Mouse (Mus musculus): ENCODE results near the gene Fbxo7. TPM values are rescaled to one million over a fixed set of nuclear protein-coding genes. Genes with fewer than 3 reads are reported as not detected.
A peak's percentile ranks its signal among the peaks of the same experiment; 100 is the strongest.

Fbxo7 gene
- total RNA-seq (2017): 24.6 and 27.3 TPM in 2 replicates

DNA sequence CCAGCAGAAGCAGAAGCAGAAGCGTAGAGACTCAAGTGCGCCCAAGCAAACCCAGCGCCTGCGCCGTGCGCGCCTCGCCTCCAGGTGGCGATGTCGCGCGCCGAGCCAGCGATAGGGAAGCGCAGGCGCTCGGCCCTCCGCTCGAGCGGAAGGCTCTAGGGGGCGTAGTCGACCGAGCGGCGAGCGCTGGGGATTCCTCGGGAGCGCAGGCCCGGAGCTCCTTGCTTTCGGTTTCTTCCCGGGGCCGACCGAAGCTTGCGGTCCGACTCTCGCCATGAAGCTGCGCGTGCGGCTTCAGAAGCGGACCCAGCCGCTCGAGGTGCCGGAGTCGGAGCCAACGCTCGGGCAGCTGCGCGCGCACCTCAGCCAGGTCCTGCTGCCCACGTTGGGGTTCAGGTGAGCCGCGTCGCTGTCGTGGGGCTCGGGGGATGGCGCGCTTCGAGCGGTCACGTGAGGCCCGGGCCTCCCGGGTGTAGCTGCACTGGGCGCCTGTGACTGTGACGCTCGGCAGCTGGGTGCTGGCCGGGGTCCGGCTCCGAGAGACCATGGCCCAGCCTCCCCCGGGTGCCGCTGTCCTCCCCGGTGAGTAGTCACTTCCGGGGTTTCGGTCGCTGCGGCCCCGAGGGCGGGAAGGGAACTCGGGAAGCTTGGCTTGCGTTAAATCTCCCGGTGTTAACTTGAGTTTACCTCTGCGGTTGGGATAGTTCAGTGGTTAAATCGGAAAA lies at the start of gene Fbxo7:
Fbxo7 (plus strand) TSS at position 224 of the 725 bp plus-strand sequence.
- peak; percentile 86 to 94 for ATAC-seq (replicated peaks in 1 of 2; ENCODE audit: insufficient read depth in 1 of 2, low FRiP score in 2 of 2, low TSS enrichment in 1 of 2, low read depth in 1 of 2, poor library complexity in 2 of 2, severe bottlenecking in 2 of 2)

DNA sequence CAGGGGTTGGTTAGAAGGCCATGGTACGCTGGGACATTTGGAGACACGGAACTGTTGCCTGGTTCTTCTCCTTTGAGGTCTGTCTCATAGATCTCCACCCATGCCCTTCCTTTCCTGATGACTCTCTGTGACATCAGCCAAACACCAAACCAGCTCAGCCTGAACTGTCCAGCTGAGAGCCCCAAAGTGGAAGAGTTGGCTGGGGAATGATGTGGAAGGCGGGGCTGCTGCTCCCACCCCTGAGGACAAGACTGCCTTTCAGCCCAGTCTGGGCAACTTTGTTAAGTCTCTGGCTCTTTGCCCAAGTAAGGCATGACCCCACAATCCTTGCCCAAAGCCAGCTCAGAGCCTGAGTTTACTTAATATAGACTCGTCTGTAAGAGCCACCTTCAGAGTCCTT lies 48.9 kb upstream of the Fbxo7 start:
- ATAC-seq (replicated peaks in 1 of 2; ENCODE audit: insufficient read depth in 1 of 2, low FRiP score in 2 of 2, low TSS enrichment in 1 of 2, low read depth in 1 of 2, poor library complexity in 2 of 2, severe bottlenecking in 2 of 2): no peak

DNA sequence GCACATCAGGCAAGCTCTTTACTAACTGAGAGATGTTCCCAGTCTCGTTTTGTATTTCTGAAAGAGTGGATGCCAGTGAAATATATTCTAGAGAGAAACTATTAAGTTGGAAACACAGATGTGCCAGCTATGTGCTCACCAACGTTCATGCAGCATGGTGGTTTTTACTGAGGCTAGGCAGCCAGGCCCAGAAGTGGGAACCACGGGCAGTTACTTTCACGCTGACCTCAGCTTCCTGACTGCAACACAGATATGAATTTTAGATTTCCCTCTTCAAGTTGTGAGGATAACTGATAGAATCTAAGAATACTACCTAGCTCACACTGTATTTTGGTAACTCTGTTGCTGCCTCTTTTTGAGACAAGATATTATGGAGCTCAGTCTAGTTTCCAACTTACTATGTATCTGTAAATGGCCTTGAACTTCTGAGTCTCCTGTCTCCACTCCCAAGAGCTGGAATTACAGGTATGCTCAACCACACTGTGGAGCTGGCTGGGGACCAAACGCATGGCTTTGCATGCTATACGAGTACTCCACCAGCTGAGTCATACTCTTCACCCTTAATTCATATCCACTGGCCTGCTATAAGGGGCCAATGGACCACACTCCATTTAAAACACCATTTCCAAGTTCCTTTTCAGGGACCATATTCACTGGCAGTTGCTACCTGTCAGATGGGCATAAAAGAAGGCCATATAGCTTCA lies 32.2 kb upstream of the Fbxo7 start:
- ATAC-seq (replicated peaks in 1 of 2; ENCODE audit: insufficient read depth in 1 of 2, low FRiP score in 2 of 2, low TSS enrichment in 1 of 2, low read depth in 1 of 2, poor library complexity in 2 of 2, severe bottlenecking in 2 of 2): peak; percentile 85 to 88

DNA sequence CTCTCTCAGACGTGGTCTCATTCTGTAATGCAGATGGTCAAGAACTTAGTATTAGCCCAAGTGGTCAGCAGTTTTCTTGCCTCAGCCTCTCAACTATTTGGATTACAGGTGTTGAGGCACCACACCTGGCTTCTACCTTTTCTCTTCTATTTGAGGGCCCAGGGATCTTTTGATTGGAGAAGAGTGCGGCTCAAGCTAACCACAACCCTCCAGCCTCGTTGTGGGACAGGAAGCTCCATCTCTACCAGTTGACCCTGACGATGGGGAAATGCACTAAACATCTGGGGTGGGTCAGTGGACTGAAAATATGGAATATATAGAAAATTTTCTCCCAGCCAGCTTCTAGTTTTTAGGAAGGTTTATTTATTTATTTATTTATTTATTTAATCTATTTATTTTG lies 29.4 kb upstream of the Fbxo7 start:
- ATAC-seq (replicated peaks in 1 of 2; ENCODE audit: insufficient read depth in 1 of 2, low FRiP score in 2 of 2, low TSS enrichment in 1 of 2, low read depth in 1 of 2, poor library complexity in 2 of 2, severe bottlenecking in 2 of 2): no peak

DNA sequence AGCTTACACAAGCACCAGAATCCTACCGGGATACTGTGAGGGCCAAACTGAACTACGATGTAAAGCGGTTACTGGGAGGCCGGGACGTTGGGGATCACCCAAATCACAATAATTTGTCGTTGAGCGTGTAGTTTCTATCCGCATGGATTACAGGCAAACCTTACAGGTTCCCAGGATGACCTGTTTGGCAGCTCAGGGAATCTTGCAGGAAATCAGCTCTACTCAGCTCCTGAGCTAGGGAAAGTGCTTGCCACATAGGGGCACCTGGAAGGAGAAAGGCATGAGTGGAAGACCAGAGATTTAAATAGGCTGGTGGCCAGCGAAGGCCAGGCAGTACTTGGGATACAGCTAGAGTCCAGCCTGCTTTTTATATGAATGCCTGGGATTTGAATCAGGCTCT lies 27.9 kb upstream of the Fbxo7 start:
- no peak for ATAC-seq (replicated peaks in 1 of 2; ENCODE audit: insufficient read depth in 1 of 2, low FRiP score in 2 of 2, low TSS enrichment in 1 of 2, low read depth in 1 of 2, poor library complexity in 2 of 2, severe bottlenecking in 2 of 2)

DNA sequence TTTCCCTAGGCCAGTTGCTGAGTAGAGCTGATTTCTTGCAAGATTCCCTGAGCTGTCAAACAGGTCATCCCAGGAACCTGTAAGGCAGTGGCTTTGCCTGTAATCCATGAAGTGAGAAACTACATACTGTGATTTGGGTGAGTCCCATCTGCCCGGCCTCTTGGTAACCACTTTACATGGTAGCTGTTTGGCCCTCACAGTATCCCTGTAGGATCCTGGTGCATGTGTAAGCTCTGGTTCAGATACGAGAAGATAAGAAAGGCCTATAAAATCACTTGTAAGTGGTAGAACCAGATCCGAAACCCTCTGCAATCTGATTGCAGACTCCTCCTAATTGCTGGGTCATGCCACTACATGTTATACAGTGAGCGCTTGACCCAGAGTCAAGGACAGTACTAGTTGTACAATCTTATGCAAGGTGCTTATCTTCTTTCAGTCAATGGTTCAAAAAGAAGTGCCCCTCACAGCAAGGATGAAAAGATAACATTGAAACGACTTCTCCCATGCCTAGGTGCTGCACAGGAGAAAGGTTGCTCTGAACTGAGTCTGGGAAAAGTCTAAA lies 27.1 kb upstream of the Fbxo7 start:
- no peak for ATAC-seq (replicated peaks in 1 of 2; ENCODE audit: insufficient read depth in 1 of 2, low FRiP score in 2 of 2, low TSS enrichment in 1 of 2, low read depth in 1 of 2, poor library complexity in 2 of 2, severe bottlenecking in 2 of 2)

DNA sequence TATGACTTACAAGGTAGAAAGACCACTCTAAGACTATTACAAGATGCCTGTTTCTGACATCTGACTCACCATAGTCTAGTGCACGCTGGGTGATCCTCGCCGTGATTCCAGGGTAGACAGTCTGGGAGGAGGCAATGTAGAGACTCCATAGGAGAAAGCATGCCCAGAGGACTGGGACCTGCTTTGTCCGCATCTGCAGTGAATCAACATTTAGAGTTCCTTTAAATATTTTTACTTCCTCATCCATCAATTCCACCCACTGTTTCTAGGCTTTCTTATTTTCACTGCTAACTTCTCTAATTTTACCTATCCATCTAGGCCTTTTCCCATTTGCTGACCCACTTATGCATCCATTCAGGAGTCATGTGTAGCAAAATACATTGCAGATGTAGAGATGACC lies 21.3 kb upstream of the Fbxo7 start:
- no peak for ATAC-seq (replicated peaks in 1 of 2; ENCODE audit: insufficient read depth in 1 of 2, low FRiP score in 2 of 2, low TSS enrichment in 1 of 2, low read depth in 1 of 2, poor library complexity in 2 of 2, severe bottlenecking in 2 of 2)

DNA sequence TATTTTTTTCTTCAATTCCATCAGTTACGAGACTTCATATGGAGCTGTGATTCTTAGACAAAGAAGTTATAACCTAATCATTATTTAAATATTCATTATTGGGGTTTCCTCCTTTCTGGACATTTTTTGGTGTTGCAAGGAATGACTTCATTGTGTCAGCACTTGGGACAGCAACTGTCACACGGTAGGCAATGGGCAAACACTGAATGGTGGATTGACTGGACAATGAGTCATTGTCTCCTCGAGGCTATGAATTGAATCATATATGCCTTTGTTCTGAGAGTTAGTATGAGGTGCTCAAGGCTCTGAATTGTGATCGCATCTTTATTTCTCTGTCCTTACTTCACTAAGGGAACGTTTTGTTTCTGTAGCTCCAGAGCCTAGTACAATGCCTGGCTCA lies 15.3 kb upstream of the Fbxo7 start:
- ATAC-seq (replicated peaks in 1 of 2; ENCODE audit: insufficient read depth in 1 of 2, low FRiP score in 2 of 2, low TSS enrichment in 1 of 2, low read depth in 1 of 2, poor library complexity in 2 of 2, severe bottlenecking in 2 of 2): no peak

DNA sequence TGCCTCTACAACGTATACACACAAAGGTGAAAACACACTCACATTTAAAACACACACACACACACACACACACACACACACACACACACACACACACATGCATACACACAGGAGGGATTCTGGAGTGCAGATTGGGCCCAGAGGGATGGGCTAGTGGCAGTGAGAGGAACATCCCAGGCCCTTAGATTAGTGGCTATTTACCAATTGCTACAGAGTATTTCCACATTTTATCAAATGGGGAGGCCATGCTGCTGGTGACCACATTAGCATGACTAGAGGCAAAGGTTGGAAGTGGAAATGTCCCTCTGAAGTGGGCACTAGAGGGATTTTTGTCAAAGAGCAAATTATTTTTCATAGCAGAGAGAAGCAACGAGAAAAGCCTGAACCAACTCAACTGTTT lies 12.1 kb upstream of the Fbxo7 start:
- no peak for ATAC-seq (replicated peaks in 1 of 2; ENCODE audit: insufficient read depth in 1 of 2, low FRiP score in 2 of 2, low TSS enrichment in 1 of 2, low read depth in 1 of 2, poor library complexity in 2 of 2, severe bottlenecking in 2 of 2)

DNA sequence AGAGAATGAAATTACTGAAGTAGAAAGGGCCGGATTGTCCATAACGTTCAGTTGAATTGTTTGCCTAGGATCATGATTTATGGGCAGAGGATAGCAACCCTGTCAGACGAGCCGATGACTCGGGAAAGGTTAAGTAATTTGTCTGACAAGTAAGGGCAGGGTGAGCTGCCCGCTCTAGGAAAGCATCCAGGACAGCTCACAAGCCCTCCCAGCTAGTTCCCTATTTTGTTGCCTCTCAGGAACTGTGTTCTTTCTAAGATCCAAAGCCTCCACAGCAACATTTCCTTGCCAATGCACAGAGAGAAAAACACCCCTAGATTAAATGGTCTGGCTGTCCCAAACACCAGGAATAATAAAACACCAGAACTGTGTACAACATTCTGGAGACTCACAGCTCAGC lies 11.1 kb upstream of the Fbxo7 start:
- peak; percentile 38 to 68; a peak in 3 of 4 replicates for ATAC-seq (replicated peaks in 1 of 2; ENCODE audit: insufficient read depth in 1 of 2, low FRiP score in 2 of 2, low TSS enrichment in 1 of 2, low read depth in 1 of 2, poor library complexity in 2 of 2, severe bottlenecking in 2 of 2)

DNA sequence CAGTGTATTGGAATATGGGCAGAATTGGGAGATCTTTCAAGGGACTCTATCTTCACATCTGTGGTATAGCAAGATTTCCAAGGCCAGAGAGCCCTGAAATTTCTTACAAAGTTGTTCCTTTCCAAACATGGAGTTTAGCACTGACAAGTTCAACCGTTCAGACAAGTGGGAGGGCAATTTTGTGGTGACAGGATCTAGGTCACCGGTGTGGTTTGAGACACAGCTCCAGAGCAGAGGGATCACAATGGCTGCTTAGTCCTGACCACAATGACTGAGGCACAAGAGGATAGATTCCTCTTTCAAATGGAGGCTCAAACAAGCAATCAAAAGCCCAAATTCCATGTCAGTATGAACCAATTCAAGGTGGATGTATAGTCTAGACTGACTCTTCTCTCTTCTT lies 10.6 kb upstream of the Fbxo7 start:
- ATAC-seq (replicated peaks in 1 of 2; ENCODE audit: insufficient read depth in 1 of 2, low FRiP score in 2 of 2, low TSS enrichment in 1 of 2, low read depth in 1 of 2, poor library complexity in 2 of 2, severe bottlenecking in 2 of 2): peak; percentile 68 to 82; a peak in 3 of 4 replicates

DNA sequence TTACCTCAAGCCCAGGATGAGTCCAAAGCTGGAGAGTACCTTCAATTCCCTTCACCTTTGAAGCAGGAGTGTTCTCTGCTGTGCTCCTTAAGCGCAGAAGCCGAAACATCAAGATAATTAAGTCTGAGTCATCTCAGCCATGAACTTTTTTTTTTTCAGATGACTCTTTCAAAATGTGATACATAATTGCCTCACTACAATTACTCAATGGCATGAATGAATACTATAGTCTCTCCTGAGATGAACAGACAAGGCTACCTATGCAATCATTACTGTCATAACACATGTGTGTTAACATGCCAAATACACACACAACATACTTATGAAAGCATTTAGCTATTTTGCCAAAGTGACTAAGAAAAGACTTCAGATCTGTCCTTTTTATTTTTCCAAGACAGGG lies 10.0 kb upstream of the Fbxo7 start, which contains the start of gene Bpifc:
Bpifc (minus strand) TSS at position 115 of the 400 bp plus-strand sequence.
- no peak for ATAC-seq (replicated peaks in 1 of 2; ENCODE audit: insufficient read depth in 1 of 2, low FRiP score in 2 of 2, low TSS enrichment in 1 of 2, low read depth in 1 of 2, poor library complexity in 2 of 2, severe bottlenecking in 2 of 2)

DNA sequence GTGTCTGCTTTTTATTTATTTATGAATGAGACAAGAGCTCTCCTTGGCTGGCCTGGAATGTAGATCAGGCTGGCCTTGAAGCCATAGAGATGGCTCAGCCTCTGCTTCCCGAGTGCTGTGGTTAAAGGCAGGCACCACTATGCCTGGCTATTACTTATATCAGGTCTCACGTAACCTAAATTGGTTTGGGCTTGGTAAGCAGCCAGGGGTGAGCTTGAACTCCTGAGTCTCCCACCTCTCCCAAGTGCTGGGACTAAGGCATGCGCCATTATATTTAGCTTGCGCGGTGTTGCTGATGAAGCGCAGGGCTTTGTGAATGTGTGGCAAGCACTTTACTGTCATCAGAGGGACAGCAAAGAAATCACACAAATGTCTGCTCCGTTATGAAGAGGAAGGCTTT lies 4.0 kb upstream of the Fbxo7 start:
- ATAC-seq (replicated peaks in 1 of 2; ENCODE audit: insufficient read depth in 1 of 2, low FRiP score in 2 of 2, low TSS enrichment in 1 of 2, low read depth in 1 of 2, poor library complexity in 2 of 2, severe bottlenecking in 2 of 2): no peak

DNA sequence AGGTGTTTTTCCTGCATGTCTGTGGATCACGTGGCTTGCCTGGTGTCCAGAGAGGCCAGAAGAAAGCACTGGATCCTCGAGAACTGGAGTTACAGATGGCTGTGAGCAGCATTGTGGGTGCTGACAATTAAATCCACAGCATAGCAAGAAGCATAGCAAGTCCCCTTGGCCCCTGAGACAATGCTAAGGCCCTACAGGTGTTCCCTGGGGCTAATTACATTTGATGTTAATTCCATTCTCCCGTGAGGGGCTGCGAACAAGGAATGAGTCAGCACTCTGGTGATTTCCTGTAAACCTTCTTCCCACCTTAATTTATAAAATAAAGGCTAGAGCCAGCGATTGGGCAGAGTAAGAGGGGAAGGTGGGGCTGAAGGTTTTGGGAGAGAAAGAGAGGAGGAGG lies 3.0 kb upstream of the Fbxo7 start:
- no peak for ATAC-seq (replicated peaks in 1 of 2; ENCODE audit: insufficient read depth in 1 of 2, low FRiP score in 2 of 2, low TSS enrichment in 1 of 2, low read depth in 1 of 2, poor library complexity in 2 of 2, severe bottlenecking in 2 of 2)

DNA sequence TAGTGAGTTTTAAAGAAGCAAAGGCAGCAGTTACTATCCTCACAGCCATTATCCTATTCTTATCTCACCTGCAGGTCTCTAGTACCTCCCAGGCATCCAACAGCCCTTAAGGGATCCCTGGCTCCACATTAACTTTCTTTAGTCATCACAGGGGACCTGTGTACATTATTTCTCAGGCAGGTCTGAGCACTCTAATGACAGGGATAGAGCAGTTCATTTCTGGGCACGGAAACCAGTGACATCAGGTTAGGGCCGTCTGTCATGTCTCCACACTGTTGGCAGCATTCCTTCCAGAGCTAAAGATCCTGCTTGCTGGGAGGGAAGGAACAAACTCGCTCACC lies 394 bp upstream of the Fbxo7 start:
- peak; percentile 24 to 26; a peak in 3 of 4 replicates for ATAC-seq (replicated peaks in 1 of 2; ENCODE audit: insufficient read depth in 1 of 2, low FRiP score in 2 of 2, low TSS enrichment in 1 of 2, low read depth in 1 of 2, poor library complexity in 2 of 2, severe bottlenecking in 2 of 2)

DNA sequence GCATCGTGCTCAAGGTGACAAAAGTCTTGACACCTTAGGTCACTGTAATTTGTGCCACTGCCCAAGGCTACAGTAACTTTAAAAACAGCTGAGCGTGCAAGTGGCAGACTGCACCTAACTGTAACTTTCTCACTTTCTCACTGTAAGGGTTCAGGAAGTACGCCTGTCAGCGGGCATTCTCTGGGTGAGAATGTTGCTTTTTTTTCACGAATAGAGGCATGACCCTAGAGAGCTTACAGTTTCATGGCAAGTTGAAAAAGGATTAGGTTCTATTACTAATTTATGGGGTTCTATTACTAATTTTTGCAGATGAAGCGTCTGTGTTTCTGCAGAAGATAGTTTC lies 673 bp downstream of the Fbxo7 start:
- peak; percentile 15 to 30; a peak in 1 of 4 replicates for ATAC-seq (replicated peaks in 1 of 2; ENCODE audit: insufficient read depth in 1 of 2, low FRiP score in 2 of 2, low TSS enrichment in 1 of 2, low read depth in 1 of 2, poor library complexity in 2 of 2, severe bottlenecking in 2 of 2)

DNA sequence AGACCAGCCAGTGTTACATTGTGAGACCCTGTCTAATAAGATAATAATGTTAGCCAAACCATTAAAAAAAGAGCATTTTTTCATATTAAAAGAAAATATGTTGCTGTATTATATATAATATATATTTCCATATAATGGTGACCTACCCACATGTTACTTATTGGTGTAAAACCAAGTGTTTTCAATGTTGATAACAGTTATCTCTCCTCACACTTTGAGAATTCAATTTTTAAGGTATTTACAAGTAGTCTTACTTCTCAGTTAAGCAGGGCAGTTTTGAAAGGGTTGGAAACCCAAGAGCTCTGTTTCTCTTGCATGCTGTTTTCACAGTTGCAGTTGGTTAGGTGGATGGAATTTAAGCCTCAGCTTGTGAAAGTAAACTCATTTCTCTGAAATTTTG lies 1.4 kb downstream of the Fbxo7 start:
- ATAC-seq (replicated peaks in 1 of 2; ENCODE audit: insufficient read depth in 1 of 2, low FRiP score in 2 of 2, low TSS enrichment in 1 of 2, low read depth in 1 of 2, poor library complexity in 2 of 2, severe bottlenecking in 2 of 2): no peak

DNA sequence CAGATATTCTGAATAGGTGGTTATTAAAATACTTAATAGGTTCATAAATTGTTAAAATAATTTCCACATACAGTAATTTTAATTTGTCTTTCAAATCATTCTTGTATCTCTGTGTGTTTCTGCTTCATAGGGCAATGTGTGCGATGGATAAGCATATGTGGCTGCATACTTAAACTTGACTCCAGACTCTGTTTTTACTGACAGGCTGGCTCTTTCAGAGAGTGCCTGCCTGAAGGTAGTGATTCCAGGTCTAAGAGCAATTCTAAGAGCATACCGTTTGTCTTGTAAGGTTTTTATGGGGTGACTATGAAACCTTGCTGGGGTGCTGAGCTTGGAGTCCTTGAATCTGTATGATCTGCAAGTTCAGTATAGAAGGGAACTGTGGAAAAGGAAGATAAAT lies 4.1 kb downstream of the Fbxo7 start:
- ATAC-seq (replicated peaks in 1 of 2; ENCODE audit: insufficient read depth in 1 of 2, low FRiP score in 2 of 2, low TSS enrichment in 1 of 2, low read depth in 1 of 2, poor library complexity in 2 of 2, severe bottlenecking in 2 of 2): no peak

DNA sequence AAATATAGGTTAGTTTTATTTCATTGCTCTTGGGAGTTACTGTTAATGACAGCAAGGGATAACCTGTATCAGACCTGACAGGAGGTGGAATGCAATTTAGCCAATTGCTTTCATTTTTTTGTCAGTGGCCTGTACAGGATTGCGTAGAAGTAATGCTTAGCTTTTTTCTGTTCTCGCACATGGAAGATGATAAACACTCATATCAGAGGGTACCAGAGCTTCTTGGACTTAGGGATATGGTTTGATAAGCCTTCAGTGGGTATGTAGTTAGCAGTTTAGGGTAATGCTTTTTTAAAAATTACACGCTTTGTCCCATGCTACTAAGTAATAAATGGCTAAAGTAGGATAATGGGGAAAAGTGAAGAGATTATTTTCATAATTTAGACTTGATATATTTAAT lies 4.6 kb downstream of the Fbxo7 start:
- ATAC-seq (replicated peaks in 1 of 2; ENCODE audit: insufficient read depth in 1 of 2, low FRiP score in 2 of 2, low TSS enrichment in 1 of 2, low read depth in 1 of 2, poor library complexity in 2 of 2, severe bottlenecking in 2 of 2): no peak
